Mouse (Mus musculus) thymus, adult 2 months (tissue): ENCODE data around the gene Gadl1.

Experiments used
- CTCF ChIP-seq: fragments of 200-500 bp; IDR thresholded peaks from 2 replicates; pipeline ENCODE4 v1.5.1; 2012; ENCODE audit warnings: mild to moderate bottlenecking, control low read depth, low read length, moderate library complexity, borderline replicate concordance; ENCODE audit not compliant: control insufficient read depth, poor library complexity, insufficient read depth; ENCODE audit errors: extremely low read depth
- POLR2A ChIP-seq: fragments of 200-500 bp; IDR thresholded peaks from 2 replicates; pipeline ENCODE4 v1.6.1; 2012; ENCODE audit warnings: mild to moderate bottlenecking, low read length, control low read depth, moderate library complexity; ENCODE audit not compliant: control insufficient read depth, poor library complexity, insufficient read depth; ENCODE audit errors: extremely low read depth

DNA sequence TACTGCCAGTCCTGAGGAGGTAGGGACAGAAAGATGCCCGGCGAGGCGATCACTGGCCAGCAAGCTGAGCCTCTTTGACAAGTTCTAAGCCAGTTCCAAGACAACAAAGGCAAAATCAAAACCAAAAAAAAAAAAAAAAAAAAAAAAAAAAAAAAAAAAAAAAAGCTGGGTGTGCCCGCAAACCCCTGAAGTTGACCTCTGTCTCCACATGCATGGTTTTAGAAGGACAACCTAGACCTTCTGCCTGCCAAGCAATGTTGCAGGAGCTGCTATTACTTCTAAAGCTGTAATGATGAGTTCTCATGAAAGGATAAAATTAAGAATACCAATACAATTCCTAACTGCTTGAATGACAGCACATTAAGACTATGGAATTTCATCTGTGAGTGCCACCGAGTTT lies 38.6 kb upstream of the Gadl1 start:
- no peak for TF ChIP-seq CTCF
- no peak for TF ChIP-seq POLR2A
